Mouse (Mus musculus) 3T3-L1 (cell line): Measurements from ENCODE around the gene Gm11569.
"Not testable (repeated sequence)": the region's sequence is repeated elsewhere in the genome, so short reads cannot be mapped to it uniquely, and the experiment has no call there.

Experiments
- DNase-seq: peaks from one replicate; pipeline ENCODE4 v3.0.0-alpha.2; 2015; ENCODE audit warnings: low read depth, low spot score

Gene Gm11569

GRCm38 (mm10) chr11:99798832-99799231, at the start of gene Gm11569:
Gm11569 (minus strand) TSS chr11:99798932.
- DNase-seq: not testable (repeated sequence)

GRCm38 (mm10) chr11:99846746-99847145, 48.0 kb upstream of the Gm11569 start:
- DNase-seq: no peak

GRCm38 (mm10) chr11:99842185-99842584, 43.5 kb upstream of the Gm11569 start:
- DNase-seq: no peak

GRCm38 (mm10) chr11:99837966-99838365, 39.2 kb upstream of the Gm11569 start, which contains the start of gene 2300003K06Rik:
2300003K06Rik (minus strand) TSS chr11:99838066.
- no peak for DNase-seq

GRCm38 (mm10) chr11:99815566-99815965, 16.8 kb upstream of the Gm11569 start, which contains the start of gene Gm11564:
Gm11564 (minus strand) TSS chr11:99815666.
- DNase-seq: not testable (repeated sequence)

- not testable (repeated sequence) for DNase-seq
Measured at GRCm38 (mm10) chr11:99809792-99810191, 11.1 kb upstream of the Gm11569 start, which contains the start of gene Krtap4-13. Krtap4-13 (minus strand) TSS chr11:99809892.

- not testable (repeated sequence) for DNase-seq
Measured at GRCm38 (mm10) chr11:99804346-99804745, 5.6 kb upstream of the Gm11569 start, which contains the start of gene Gm11554. Gm11554 (minus strand) TSS chr11:99804446.

- no peak for DNase-seq
Measured at GRCm38 (mm10) chr11:99793367-99793766, 5.4 kb downstream of the Gm11569 start, which contains the start of gene Gm11596. Gm11596 (minus strand) TSS chr11:99793467.

- DNase-seq: not testable (repeated sequence)
Measured at GRCm38 (mm10) chr11:99784900-99785299, 13.8 kb downstream of the Gm11569 start, which contains the start of gene Krtap4-9. Krtap4-9 (plus strand) TSS chr11:99785200.

GRCm38 (mm10) chr11:99780604-99781003, 18.1 kb downstream of the Gm11569 start, which contains the start of gene Krtap4-8:
Krtap4-8 (minus strand) TSS chr11:99780704.
- no peak for DNase-seq

GRCm38 (mm10) chr11:99778401-99778800, 20.3 kb downstream of the Gm11569 start:
- DNase-seq: no peak

GRCm38 (mm10) chr11:99772813-99773212, 25.9 kb downstream of the Gm11569 start, which contains the start of gene Gm11595:
Gm11595 (minus strand) TSS chr11:99772913.
- not testable (repeated sequence) for DNase-seq

GRCm38 (mm10) chr11:99768410-99768809, 30.3 kb downstream of the Gm11569 start:
- DNase-seq: peak; percentile 89

GRCm38 (mm10) chr11:99758877-99759276, 39.9 kb downstream of the Gm11569 start:
- no peak for DNase-seq
